Mouse (Mus musculus) myocyte (in vitro differentiated cells): ENCODE results near the gene Gm10772. TPM values are rescaled to one million over a fixed set of nuclear protein-coding genes. Genes with fewer than 3 reads are reported as not detected.
"Not testable (repeated sequence)": the region's sequence is repeated elsewhere in the genome, so short reads cannot be mapped to it uniquely, and the experiment has no call there.

Source experiments
- H3K27me3 ChIP-seq: one replicate; pipeline ENCODE4 v1.6.1; 2011; ENCODE audit not compliant: control insufficient read depth, insufficient read depth, insufficient read length
- H3K36me3 ChIP-seq: one replicate; pipeline ENCODE4 v1.6.1; 2011; ENCODE audit not compliant: control insufficient read depth, insufficient read depth
- H3K4me2 ChIP-seq: one replicate; pipeline ENCODE4 v1.6.1; 2011; ENCODE audit warnings: low read depth, control low read depth
- H3K4me3 ChIP-seq: one replicate; pipeline ENCODE4 v1.5.1; 2011; ENCODE audit warnings: mild to moderate bottlenecking, control low read depth, moderate library complexity
- H3K79me2 ChIP-seq: one replicate; pipeline ENCODE4 v1.6.1; 2011; ENCODE audit not compliant: control insufficient read depth, insufficient read depth
- H3ac ChIP-seq: one replicate; pipeline ENCODE4 v1.6.1; 2011; ENCODE audit not compliant: control insufficient read depth, insufficient read length
- CEBPB ChIP-seq: IDR thresholded peaks from 2 replicates; pipeline ENCODE4 v1.6.1; 2011; ENCODE audit warnings: mild to moderate bottlenecking, moderate library complexity; ENCODE audit not compliant: poor library complexity, insufficient read depth, severe bottlenecking
- E2F4 ChIP-seq: IDR thresholded peaks from one replicate; pipeline ENCODE4 v1.6.1; 2011; ENCODE audit warnings: mild to moderate bottlenecking, control low read depth, moderate library complexity; ENCODE audit not compliant: insufficient read depth
- MAX ChIP-seq: IDR thresholded peaks from one replicate; pipeline ENCODE4 v1.6.1; 2011; ENCODE audit warnings: low read depth, mild to moderate bottlenecking, control low read depth
- MYOD1 ChIP-seq, 3 experiments: IDR thresholded peaks; one replicate each; pipeline ENCODE4 v1.6.1; 2011; ENCODE audit warnings: control low read depth in 2 of 3, low read depth in 2 of 3, mild to moderate bottlenecking in 2 of 3, moderate library complexity in 1 of 3; ENCODE audit not compliant: insufficient read length in 2 of 3, control insufficient read depth in 1 of 3
- MYOG ChIP-seq, 3 experiments: IDR thresholded peaks; one replicate each; pipeline ENCODE4 v1.6.1; 2011; ENCODE audit warnings: control low read depth in 2 of 3, low read depth in 2 of 3, mild to moderate bottlenecking in 2 of 3; ENCODE audit not compliant: insufficient read length in 2 of 3, control insufficient read depth in 1 of 3, insufficient read depth in 1 of 3
- POLR2A ChIP-seq: IDR thresholded peaks from one replicate; pipeline ENCODE4 v1.6.1; 2011; ENCODE audit warnings: low read depth, mild to moderate bottlenecking, control low read depth, moderate library complexity; ENCODE audit not compliant: insufficient read length
- POLR2AphosphoS2 ChIP-seq: IDR thresholded peaks from one replicate; pipeline ENCODE4 v1.6.1; 2011; ENCODE audit warnings: low read depth, control low read depth; ENCODE audit not compliant: insufficient read length
- REST ChIP-seq: IDR thresholded peaks from one replicate; pipeline ENCODE4 v1.6.1; 2011; ENCODE audit warnings: mild to moderate bottlenecking, control low read depth, moderate library complexity; ENCODE audit not compliant: insufficient read depth, insufficient read length
- SRF ChIP-seq: IDR thresholded peaks from one replicate; pipeline ENCODE4 v1.6.1; 2011; ENCODE audit warnings: low read depth; ENCODE audit not compliant: control insufficient read depth, insufficient read length
- TCF12 ChIP-seq: IDR thresholded peaks from one replicate; pipeline ENCODE4 v1.6.1; 2011; ENCODE audit warnings: mild to moderate bottlenecking, control low read depth; ENCODE audit not compliant: poor library complexity, insufficient read depth, severe bottlenecking
- TCF3 ChIP-seq: IDR thresholded peaks from one replicate; pipeline ENCODE4 v1.6.1; 2011; ENCODE audit warnings: low read depth, control low read depth; ENCODE audit not compliant: insufficient read length
- USF1 ChIP-seq: IDR thresholded peaks from one replicate; pipeline ENCODE4 v1.6.1; 2011; ENCODE audit warnings: low read depth, mild to moderate bottlenecking, control low read depth, moderate library complexity
- polyA plus RNA-seq: library from polyadenylated mRNA; unstranded; fragments of >200 nt; fragmentation: generic; extraction: Trizol; gene quantifications from one replicate; pipeline ENCODE4 v1.2.1, GENCODE M21; 2012; ENCODE audit warnings: missing spikeins

Gm10772 gene
- not detected for polyA plus RNA-seq

DNA sequence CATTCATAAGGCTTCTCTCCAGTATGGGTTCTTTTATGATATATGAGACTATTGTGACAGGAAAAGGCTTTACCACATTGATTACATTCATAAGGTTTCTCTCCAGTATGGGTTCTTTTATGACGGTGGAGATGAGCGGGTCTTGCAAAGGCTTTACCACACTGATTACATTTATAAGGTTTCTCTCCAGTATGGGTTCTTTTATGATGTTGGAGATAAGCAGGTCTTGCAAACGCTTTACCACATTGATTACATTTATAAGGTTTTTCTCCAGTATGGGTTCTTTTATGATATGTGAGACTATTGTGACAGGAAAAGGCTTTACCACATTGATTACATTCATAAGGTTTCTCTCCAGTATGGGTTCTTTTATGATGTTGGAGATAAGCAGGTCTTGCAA is at the start of gene Gm10772:
Gene Gm10772, minus strand, starts transcription at position 101 of the 400 bp plus-strand sequence.
- not testable (repeated sequence) for H3K4me3 ChIP-seq, H3K27me3 ChIP-seq, H3K79me2 ChIP-seq, H3K36me3 ChIP-seq, H3ac ChIP-seq, H3K4me2 ChIP-seq

DNA sequence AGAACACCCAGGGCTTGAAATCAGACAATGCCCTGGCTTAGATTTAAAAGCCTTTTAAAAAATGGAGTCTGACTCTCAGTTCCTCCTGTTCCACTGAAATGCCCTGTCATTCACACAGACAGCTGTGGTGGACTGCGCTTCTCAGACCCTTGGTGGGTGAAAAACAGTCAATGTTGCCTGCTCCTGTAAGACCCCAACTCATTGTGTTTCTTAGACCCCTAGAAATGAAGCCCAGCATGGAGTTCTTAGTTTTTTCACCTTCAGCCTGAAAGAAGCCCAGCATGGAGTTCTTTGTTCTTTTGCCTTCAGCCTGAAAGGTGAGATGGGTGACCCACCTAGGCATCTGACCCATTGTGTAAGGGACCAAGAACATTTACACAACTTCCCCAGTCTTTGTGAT is 36.5 kb upstream of the Gm10772 start:
- not testable (repeated sequence) for H3ac ChIP-seq, H3K27me3 ChIP-seq

DNA sequence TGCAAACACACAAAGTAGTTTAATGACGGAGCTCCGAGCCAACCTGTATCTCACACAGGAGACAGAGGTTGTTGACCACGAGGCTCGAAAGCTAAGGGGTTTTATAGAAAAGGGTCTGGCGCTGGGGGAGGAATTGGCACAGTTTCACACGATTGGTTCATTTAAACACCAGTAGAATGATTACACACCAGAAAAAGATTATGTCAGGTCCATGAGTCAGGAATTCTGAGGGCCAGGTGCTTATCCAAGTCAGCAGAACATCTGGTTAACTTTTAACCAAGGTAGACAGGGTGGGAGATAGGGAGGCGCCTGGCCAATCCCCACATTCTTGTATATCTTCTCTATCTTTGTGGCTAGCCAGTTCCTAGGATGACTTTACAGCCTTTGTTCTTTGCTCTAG is 35.8 kb upstream of the Gm10772 start:
- not testable (repeated sequence) for H3K4me3 ChIP-seq, H3K36me3 ChIP-seq, H3K4me2 ChIP-seq

More for the DNA sequence above, 36.5 kb upstream of the Gm10772 start:
- not testable (repeated sequence) for H3K79me2 ChIP-seq, H3K4me3 ChIP-seq, H3K4me2 ChIP-seq, H3K36me3 ChIP-seq

DNA sequence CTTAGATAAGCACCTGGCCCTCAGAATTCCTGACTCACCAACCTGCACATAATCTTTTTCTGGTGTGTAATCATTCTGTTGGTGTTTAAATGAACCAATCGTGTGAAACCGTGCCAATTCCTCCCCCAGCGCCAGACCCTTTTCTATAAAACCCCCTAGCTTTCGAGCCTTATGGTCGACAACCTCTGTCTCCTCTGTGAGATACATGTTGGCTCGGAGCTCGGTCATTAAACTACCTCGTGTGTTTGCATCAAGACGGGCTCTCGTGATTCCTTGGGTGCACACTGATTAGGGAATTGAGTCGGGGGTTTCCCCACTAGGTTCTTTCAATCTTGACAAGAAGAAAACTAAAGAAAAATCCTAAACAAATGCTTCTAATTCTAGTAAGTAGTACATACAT is 13.0 kb downstream of the Gm10772 start:
- Histone ChIP-seq H3K27me3 (no peaks in the 10 kb centered on the region), H3ac (no peak overlapping the region), H3K79me2 (no peaks in the 10 kb centered on the region), H3K4me3 (no peak overlapping the region), H3K36me3 (no peaks in the 10 kb centered on the region), H3K4me2 (no peak overlapping the region)
- no peak for TF ChIP-seq TCF12
- TF ChIP-seq E2F4, result no peak
- no peak for TF ChIP-seq REST
- no peak for TF ChIP-seq POLR2AphosphoS2
- TF ChIP-seq USF1, result no peak
- TF ChIP-seq MYOD1 (IDR thresholded peaks at IDR 0.05; ENCODE audit: control insufficient read depth in 1 of 3, insufficient read length in 2 of 3, low read depth in 2 of 3), result no peak
- TF ChIP-seq CEBPB, result no peak
- TF ChIP-seq MAX, result no peak
- TF ChIP-seq SRF, result no peak
- TF ChIP-seq MYOG (IDR thresholded peaks at IDR 0.05; ENCODE audit: control insufficient read depth in 1 of 3, insufficient read depth in 1 of 3, insufficient read length in 2 of 3, low read depth in 2 of 3), result no peak
- no peak for TF ChIP-seq POLR2A
- no peak for TF ChIP-seq TCF3

More for the DNA sequence above, 35.8 kb upstream of the Gm10772 start:
- H3ac ChIP-seq, H3K79me2 ChIP-seq, H3K27me3 ChIP-seq: not testable (repeated sequence)

DNA sequence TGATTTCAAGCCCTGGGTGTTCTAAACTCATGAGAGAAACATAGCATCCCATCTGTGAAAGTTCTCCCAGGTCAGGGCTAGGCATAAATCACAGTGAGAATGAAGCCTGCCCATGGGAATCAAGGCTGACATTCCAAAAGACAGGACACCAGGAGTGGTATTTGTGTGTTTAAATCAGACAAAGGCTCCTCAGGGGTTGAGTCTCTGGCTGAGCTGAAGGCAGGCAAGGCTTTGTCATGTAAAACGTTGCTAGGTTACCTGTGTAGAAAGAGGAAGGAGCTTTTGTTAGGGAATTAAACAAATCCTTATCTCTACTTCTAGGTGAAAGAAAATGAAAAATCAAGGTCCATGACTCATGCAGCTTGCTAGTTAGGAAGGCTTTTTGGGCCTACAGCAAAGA is 13.6 kb downstream of the Gm10772 start:
- not testable (repeated sequence) for H3ac ChIP-seq, H3K27me3 ChIP-seq, H3K4me3 ChIP-seq, H3K4me2 ChIP-seq, H3K79me2 ChIP-seq, H3K36me3 ChIP-seq

DNA sequence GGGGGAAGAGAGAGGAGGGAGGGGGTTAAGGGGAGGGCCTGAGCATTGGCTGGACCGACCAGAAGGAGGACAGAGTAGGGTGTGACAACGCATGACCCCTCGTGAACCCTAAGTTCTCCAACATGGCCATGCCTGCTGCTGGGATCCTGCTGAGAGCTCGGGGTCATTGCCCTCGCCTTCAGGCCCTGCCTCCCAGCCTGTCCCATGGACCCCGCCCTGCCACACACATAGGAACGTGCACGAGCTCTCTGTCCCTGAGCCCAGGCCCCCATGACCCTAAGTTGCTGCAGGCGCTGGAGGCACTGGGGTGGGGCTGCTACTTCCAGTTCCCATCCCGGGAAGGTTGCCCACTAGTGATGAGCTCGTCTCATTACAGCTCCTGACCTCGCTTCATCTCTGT is 48.2 kb downstream of the Gm10772 start:
- H3K4me2 ChIP-seq, H3K79me2 ChIP-seq, H3ac ChIP-seq, H3K36me3 ChIP-seq, H3K27me3 ChIP-seq, H3K4me3 ChIP-seq: not testable (repeated sequence)

Other genes starting within 250 kb of the Gm10772 start
- gene Gm10324, start 108.0 kb downstream of the Gm10772 start, polyA plus RNA-seq, result not detected
- not detected for gene 2410141K09Rik, start 213.5 kb upstream of the Gm10772 start, polyA plus RNA-seq